Mouse (Mus musculus) urinary bladder, postnatal 14 days (tissue): Measurements from ENCODE around the gene Scml4.
A peak's percentile ranks its signal among the peaks of the same experiment; 100 is the strongest.

ENCODE experiments used
- DNase-seq: peaks from one replicate; pipeline ENCODE4 v3.0.0; 2021; ENCODE audit warnings: low spot score

Scml4 gene

DNA sequence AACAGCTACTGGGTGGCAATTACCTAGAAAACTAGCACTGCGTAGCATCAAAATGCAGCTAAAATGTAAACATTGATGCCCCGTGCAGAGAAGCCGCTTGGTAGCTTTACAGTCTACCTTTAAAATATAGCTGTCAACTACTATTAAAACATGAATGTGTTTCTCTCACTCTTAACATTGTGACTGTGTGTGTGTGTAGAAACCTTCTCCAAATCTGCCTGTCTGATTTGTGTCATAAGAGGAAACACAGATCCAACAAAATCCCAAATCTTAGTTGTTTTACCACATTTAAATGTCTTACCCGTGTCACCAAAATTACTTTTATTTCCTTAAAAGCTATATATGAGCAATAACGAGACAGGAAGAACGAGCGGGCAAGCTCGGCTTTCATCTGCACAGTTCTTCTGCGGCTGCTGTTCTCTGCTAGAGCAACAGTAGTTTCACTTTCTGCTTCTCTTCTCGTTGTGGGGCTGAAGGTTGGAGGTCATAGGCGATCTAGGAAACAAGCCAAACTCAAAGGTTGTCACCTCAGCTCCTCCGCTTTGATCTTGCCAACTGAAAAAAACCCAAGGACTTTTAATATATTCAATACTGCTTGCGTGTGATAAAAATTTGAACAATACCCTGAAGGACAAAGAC lies 2.1 kb downstream of the Scml4 start:
- peak; percentile 23 for DNase-seq

DNA sequence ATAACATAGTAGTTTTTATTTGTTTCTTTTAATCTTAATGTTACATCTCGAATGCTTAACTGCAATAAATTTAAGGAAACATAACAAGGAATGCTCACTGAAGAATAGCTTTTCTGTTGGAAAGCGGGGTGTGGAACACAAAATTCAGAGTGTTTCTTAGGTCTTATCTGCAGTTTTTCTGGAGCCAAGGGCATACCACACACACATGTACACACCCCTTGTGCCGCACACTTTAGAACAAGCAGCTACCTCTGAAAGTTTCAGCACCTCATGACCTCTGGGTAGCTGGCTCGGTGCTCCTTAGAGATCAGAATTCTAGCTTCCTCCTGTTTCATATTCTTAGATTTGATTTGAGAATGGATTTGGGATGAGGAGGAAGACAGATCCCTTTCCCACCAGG lies 2.6 kb downstream of the Scml4 start:
- DNase-seq = no peak

DNA sequence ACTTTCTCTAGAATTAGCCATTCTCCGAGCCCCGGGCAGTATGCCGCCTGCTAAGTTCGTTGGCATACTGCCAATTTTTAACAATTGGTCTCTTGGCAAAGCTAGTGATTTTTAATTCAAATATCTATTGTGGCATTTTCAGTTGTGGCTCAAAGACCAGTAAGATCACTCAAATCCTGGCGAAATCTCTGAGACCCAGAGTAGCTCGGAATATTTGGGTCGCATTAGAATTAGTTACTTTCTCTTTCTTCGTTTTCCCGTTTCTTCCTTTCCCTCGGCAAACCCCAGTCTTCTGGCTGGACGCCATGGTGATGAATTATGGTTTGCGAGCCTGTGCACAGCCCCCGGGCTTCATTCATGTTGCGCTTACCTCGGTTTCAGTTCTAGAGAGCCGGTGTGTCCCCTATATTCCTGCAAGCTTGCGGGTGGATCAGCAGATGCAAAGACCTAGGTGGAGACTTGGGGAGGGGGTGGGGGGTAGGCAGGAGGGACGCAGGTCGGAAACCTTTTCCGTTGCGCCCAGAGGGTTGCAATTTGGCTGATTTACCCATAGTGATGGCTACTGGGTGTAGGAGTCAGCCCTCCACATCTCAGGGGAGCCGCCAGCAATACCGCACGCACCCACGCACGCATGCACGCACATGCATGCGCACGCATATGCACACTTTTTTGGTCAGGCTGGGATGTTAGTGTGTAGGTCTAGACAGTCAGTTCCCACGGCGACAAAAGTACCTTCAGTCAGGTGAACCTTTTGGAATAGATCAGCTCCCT lies 3.6 kb downstream of the Scml4 start:
- peak; percentile 63 for DNase-seq

DNA sequence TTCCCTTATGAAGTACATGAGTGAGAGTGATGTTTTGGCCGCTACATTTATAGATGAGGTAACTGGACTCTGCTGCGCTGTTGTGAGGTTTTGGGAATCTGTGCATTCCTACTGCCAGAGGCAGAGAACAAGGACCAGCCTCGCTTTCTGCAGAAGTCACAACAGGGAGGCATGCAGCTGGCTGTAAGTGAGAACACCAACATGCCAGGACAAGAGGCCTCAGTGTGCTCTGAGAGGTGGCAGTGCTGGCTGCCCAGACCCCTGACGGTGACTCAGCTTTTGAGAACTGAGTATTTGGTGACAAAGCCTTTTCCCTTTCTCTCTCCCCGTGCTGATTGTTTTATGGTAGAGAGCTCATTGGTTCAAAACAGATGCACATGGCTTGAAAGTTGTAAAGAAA lies 4.5 kb downstream of the Scml4 start:
- DNase-seq = peak; percentile 19

DNA sequence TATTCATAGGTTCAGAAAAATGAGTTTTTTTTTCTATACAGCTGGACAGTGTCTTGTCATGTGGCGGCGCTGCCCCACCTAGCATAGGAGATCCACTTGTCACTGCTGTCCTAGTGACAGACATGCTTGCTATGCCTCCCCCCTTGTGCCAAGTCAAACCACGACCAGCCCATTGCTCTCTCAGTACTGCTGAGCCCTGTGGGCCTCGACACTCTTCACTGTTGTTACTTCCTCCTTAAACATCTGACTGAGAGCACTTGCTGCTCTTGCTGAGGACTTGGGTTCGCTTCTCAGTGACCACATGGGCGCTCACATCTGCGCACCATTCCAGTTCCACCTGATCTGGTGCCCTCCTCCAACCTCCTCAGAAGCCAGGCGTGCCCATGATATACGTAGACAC lies 8.2 kb downstream of the Scml4 start:
- DNase-seq = no peak

DNA sequence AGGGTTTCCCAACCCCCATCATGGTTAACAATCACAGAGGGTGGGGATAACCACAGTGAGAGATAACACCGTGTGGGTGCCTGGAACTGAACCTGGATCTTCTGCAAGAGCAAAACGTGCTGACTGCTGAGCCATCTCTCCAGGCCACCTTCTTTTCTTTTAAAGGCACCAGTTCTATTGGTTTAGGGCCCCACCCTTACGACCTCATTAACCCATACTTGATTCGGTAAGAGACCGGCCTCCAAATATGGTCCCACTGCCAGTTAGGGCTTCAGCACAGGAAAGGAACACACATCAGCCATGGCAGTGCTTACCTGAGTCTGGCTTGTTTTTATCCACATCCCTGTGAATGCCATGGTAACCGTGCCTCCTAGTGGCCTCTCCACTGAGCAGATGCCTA lies 9.3 kb downstream of the Scml4 start:
- DNase-seq = no peak

DNA sequence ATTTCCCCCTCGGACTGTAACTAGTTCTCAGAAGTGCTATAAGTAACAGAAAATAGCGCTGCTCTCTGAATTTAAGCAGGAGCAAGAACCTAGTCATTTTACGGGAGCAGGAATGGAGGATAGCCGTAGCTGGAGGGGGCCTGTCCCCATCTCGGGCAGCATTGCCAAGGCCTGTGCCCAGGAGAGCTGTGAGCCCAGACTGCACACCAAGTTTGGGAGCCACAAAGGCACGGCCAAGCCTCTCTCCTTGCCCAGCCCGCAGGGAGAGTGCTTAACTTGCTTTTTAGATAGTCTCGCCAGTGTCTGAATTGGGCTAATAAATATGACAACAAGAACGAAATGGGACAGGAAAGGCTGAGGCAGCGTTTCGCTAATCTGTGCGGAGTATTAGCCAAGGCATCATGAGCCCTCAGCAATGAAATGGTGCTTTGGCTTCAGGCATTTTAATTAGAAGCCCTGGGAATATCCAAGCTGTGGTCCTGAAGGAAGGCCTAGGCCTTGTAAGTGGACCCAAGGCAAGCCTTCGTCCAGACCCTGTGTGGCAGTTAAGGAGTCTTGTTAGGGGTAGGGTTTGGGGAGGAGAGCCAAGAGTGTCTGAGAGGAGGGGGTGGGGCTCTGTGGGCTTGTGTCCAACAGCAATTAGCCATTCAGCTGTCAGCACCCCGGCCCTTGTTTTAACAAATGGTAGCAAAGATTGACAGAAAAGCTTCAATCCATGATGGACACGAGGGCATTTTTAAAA lies 12.3 kb downstream of the Scml4 start:
- no peak for DNase-seq

DNA sequence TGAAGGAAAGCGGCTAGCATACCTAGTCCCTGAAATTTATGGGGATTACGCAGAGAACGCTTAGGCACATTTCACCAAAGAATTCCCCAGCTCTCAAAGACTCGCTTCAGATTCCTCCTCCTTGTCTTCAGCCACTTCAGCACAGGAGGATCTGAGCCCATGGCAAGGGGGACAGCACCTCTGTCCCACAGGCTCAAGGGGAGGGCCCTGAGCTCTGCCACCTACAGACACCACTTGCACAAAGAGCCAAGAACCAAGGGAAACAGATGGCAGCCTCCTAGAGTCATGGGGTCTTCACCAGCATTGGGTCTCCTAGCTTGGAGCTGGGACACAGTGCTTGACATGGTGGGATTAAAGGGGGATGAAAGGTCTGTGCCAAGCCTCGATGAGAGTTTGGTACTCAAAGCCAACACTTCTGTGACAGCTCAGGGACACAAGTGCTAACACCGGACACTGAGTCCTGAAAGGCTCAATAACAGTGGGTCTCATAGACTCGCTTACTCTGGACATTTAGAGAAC lies 13.0 kb downstream of the Scml4 start:
- no peak for DNase-seq

DNA sequence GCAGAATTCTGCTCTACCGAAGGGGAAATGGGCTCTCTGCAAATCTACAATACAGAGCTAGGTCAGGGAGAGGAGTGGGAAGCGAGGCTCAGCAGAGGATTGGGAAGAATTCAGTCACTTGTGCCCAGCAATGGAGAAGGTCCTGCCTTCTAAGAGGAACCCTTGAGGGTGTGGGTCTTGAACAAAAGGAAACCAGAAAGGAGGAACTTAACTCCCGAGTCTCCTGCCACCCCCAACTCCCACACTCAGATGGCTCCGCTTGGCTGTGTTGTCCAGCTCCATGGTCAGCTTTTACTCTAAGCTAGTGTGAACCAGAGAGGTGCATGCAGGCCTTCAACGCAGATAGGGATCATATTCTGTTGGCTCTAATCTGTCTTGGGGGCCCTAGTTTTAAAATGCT lies 16.0 kb downstream of the Scml4 start:
- DNase-seq = no peak

DNA sequence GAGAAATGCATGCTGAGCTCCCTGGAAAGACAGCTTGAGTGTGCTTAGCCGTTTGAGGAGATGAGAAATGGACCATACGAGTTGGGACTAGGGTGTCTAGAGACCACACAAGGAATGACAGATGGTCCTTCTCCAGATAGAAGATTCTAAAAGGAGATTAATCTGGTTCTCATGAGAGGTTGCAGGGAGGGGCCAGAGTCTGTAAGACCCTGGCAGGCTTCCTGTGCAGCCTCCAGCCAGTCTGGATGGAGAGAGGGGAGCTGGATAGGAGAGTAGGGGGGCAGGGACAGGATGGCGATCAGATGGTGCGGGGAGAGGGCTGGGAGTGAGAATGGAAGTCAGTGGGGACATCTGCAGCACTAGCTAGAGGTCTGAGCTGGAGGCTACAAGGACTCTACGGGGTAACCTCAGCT lies 19.1 kb downstream of the Scml4 start:
- no peak for DNase-seq

DNA sequence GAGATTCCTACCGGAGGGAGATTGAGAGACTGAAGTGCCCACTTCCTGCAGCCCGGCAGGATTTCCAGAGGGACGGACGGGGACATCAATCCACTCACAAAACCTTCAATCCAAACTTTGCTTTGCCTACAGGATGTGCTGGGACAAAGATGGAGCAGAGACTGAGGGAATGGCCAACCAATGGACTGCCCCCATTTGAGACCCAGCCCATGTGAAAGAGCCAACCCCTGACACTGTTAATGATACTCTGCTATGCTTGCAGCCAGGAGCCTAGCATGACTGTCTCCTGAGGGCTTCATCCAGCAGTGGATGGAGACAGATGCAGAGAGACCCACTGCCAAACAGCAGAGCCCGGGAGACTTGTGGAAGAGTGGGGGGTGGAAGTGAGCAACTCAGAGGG lies 19.5 kb downstream of the Scml4 start:
- no peak for DNase-seq

DNA sequence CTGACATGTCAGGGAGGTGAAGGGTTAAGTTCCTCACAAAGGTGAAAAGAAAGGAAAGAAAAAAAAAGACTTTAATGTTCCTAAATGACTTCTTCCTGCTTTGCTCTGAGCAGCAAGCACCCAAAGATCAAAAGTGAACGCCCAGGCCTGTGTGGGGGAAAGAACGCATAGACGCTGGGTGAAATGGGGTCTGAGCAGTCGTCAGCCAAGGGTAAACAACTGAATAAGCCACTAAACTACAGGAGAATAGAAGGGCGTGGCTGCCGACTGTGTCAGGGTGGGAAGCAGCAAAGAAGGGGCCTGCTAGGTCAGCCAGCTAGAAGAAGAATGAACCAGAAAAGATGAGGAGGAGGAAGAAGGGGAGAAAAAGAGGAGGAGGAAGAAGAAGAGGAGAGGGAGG lies 26.9 kb downstream of the Scml4 start:
- no peak for DNase-seq

DNA sequence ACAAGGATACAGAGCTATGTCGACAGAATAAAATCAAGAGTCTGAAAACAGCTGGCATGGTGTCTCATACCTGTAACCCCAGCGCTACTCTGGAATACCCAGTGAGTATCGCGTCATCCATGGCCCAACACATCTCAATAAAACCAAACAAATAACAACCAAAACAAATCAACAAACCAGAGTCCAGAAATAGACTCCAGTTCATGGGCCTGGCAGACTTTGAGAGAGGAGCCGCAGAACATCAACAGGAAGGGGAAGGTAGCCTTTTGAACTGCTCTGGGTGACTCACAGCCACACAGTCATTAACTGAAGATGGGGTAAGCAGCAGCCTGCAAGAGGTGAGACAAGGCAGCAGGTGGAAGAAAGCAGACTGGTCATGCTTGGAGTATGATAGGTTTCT lies 28.1 kb downstream of the Scml4 start:
- no peak for DNase-seq

DNA sequence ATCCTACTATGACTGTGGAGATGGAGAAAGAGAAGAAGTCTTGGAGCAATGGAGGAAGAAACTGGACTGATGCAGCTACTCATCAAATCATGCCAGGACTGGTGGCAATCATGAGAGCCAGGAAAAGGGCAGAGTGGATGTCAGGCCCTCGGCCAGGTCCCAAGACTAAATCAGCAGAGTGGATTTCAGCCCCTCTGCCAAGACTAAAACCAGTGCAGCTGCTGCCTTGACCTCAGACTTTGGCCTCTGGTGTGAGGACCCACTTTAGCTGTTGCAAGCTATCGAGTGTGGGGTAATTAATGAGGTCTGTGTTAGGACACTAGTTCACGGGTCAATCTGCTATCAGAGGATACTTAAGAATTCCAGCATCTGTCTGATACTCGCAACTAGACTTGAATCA lies 30.2 kb downstream of the Scml4 start:
- no peak for DNase-seq

DNA sequence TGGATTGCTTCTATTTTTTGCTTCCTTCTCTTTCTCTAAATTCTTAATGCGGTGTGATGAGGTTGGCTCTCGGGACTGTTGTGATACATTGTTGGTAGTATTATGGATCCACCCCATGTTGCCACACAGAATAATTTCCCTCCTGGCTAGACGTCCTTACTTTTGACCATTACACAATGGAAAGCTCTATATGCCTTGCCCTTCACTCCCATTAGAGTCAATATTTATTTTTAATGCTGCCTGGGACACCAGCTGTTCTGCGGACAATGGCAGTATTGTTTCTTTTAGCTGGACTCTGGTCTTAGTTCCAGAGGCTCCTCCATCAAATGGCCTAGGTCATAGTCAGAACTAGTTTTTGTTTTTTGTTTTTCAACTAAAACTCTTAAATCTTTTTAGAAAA lies 32.1 kb downstream of the Scml4 start:
- no peak for DNase-seq

DNA sequence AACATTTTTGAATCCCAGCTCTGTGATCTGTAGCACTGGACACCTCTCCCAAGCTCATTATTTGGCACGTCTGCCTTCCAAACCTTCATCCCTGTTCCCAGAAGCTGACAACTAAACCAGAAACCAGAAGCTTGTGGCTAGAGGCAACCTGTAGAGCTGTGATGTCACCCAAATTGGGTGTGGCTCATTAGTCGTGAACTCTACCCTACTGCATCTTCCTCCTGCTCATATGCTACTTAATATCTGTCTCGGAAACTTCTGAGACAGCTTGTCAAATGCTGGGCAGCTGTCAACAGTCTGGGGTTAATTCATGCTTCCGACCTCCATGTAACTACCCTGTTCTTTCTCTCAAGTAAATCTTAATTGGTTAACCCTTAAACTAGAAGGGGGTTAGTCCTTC lies 32.8 kb downstream of the Scml4 start:
- DNase-seq = no peak

DNA sequence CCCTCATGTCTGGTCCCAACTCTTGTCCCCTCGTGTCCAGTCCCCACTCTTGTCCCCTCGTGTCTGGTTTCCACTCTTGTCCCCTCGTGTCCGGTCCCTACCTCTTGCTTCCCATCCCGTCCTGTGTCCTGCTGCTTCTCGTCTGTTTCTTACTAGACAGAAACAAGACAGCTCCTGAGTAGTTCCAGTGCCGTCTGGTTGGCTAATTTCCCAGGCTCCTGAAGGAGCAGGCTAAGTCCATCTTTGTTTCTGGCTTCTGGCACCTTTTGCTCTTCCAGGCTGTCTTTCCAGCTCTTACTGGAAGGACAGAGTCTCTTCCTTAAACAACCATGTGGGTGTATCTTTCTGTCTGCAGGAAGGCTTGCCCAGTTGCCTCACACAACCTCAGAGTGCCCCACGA lies 33.7 kb downstream of the Scml4 start:
- peak; percentile 22 for DNase-seq

DNA sequence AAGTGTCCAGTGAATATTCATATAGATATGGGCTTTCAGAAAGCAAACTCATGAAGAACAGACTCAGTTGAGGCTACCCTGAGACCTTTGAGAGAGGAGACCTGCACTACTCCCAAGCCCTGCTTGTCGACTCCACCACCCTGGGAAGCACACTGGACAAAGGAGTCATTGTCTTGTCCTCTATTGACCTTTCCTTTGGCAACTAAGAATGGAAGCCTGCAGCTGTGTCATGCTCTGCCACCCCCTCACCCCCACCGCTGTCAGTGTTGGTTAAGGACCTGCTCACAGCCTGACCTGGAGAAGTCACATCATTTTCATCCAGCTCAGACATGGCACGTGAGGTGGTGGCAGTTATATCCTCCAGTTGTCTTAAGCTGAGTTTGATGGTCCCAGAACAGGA lies 34.1 kb downstream of the Scml4 start:
- DNase-seq = no peak

DNA sequence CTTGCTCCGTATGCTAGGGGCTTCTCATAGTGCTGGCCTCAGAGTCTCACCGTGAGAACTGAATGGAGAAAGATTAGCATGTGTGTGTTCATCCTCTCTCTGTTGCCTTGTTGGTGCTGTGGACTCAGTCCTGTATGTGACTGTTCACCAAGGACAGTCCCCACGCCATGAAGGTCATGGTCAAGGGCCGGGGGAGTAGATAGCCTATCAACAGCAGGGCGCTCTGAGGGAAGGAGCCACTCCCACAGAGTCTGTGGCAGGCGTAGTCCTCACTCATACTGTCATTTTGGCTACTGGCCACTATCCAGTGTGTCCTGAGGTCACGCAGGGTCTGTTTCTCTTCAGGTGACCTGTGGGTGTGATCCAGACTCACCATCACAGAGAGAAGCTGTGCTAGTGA lies 34.5 kb downstream of the Scml4 start:
- no peak for DNase-seq

DNA sequence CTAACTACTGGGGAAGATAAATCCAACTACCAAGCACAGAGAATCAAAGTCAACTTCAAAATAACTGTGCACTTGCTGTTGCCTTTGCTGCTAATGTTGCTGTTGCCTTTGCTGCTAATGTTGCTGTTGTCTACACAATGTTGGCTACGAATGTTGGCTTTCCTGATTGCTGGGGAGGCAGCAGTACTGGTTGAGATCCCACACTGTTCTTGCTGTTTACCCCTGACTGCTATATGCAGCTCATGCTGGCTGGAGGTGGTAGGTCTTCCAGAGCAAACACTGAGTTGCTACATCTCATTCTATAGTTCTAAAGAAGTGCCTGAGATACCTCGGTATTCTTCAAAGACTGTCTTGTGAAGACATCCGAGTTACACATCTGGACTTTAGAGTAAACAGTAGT lies 36.5 kb downstream of the Scml4 start:
- no peak for DNase-seq

DNA sequence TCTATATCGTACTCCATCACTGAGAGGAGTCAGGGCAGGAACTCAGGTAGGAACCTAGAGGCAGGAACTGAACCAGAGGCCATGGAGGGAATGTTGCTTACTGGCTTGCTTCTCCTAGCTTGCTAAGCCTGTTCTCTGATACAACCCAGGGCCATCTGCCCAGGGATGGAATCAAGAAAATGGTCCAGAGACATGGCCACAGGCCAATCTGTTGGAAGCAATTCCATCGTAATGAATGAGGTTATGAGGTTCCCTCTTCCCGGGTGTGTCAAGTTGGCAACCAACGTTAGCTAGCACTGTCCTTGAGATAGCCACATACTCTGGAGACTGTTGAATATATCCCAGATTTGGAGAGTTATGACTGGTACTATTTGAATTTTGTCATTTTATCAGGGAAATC lies 37.0 kb downstream of the Scml4 start:
- DNase-seq = no peak

DNA sequence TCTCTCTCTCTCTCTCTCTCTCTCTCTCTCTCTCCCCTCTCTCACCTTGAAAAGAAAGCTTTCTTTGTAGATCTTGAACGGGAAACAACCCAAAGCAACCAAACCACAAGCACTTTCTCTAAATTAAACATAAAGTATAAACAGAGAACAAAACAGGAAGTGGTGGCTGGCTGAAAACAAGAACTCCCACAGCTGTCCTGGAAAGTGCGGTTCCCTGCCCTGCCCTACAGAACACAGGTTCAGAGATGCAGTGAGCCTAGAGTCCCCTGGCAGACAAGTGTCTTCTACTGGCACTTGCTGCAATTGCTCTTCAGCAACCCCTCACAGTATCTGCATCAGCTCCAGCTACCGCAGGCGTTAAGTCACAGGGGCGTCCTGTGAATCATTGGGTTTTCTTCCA lies 37.5 kb downstream of the Scml4 start:
- DNase-seq = no peak

DNA sequence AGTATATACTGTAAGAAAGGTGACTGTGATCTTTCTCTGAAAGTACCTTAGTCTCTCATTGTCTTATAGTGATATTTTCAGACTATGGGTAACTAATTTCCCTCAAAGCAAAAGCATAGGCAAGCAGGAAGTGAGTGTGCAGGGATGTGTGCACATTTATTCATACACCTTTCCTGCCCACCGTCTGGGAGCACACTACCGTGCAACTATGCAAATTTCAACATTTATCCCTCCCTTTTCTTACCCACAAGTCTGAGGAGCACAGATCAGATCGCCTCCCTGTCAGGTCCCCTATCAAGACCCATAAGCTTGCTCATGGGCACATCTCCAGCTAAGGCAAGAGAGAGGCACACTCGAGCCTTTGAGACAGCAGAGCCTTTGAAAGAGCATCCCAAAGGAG lies 41.2 kb downstream of the Scml4 start:
- no peak for DNase-seq
